Mouse (Mus musculus) kidney, adult 2 months (tissue): ENCODE measurements around the gene Slc16a8.
"Not testable (repeated sequence)": the region's sequence is repeated elsewhere in the genome, so short reads cannot be mapped to it uniquely, and the experiment has no call there.

Experiments
- CTCF ChIP-seq: fragments of 200-500 bp; conservative IDR thresholded peaks from 2 replicates; pipeline ENCODE4 v1.5.1; 2011; ENCODE audit warnings: low read depth, mild to moderate bottlenecking, control low read depth, low read length, moderate library complexity, mixed read lengths; ENCODE audit not compliant: insufficient read depth, insufficient read length
- POLR2A ChIP-seq: fragments of 200-500 bp; IDR thresholded peaks from one replicate; pipeline ENCODE4 v1.6.1; 2011; ENCODE audit warnings: low read depth, low read length, control low read depth

GRCm38 (mm10) chr15:79225780-79226179 is 28.8 kb downstream of the Slc16a8 start:
- TF ChIP-seq POLR2A, CTCF: not testable (repeated sequence)
